In genomic region chr16:97659225-97659658, GRCm38 (mm10) we compare ENCODE assay signal across 10 mouse cellular contexts. TPM values are rescaled to one million over a fixed set of nuclear protein-coding genes. Genes with fewer than 3 reads are reported as not detected.
DNase-seq lines count a peak whose midpoint lies in the region; ATAC-seq lines count a peak whose summit lies in the region.
"Had no signal": no experiment of that assay in that cellular context is flagged by ENCODE, and none has a peak within 500 bp of the region (broad histone marks: within the 10 kb centered on the region; RNA-seq: fewer than 3 reads in every experiment).

No protein-coding gene starts in this region.

- H3K27ac ChIP-seq in hindbrain, embryonic 10.5 days = peak overlapping the region; percentile 17; the same call in 1 of the 2 replicates
- H3K27ac ChIP-seq in hindbrain, embryonic 16.5 days (ENCODE audit: low read depth, low read length) = no peak overlapping the region
- H3K27ac ChIP-seq in liver, embryonic 16.5 days (ENCODE audit: low read length) = peak overlapping the region; percentile 77
- H3K27ac ChIP-seq: left cerebral cortex, adult 2 months had no signal

- H3K9me3 ChIP-seq in hindbrain, embryonic 10.5 days = no peaks in the 10 kb centered on the region
- H3K9me3 ChIP-seq in hindbrain, embryonic 16.5 days (ENCODE audit: control insufficient read depth, low read length) = no peaks in the 10 kb centered on the region
- H3K9me3 ChIP-seq in liver, embryonic 16.5 days (replicated peaks; ENCODE audit: control insufficient read depth, low read length) = no peaks in the 10 kb centered on the region

- no peaks in the 10 kb centered on the region for H3K27me3 ChIP-seq in hindbrain, embryonic 10.5 days (ENCODE audit: insufficient read depth, poor library complexity, severe bottlenecking)
- H3K27me3 ChIP-seq in hindbrain, embryonic 16.5 days (replicated peaks; ENCODE audit: control insufficient read depth, insufficient read depth, low read length) = no peaks in the 10 kb centered on the region
- H3K27me3 ChIP-seq in liver, embryonic 16.5 days (ENCODE audit: control insufficient read depth, insufficient read depth, low read depth, low read length) = no peaks in the 10 kb centered on the region

- no peak overlapping the region for H3K4me2 ChIP-seq in hindbrain, embryonic 16.5 days (ENCODE audit: low read length)
- H3K4me2 ChIP-seq in liver, embryonic 16.5 days (ENCODE audit: low read depth, low read length) = peak overlapping the region; percentile 27; the same call in 1 of the 2 replicates

- DNase-seq in hindbrain, embryonic 10.5 days (ENCODE audit: low spot score) = peak; percentile 14
- DNase-seq in embryo, embryonic 10 days (ENCODE audit: low spot score) = peak; percentile 27
- peak; percentile 48 for DNase-seq in kidney, adult 9 months
- no peak for DNase-seq in testis, postnatal 10 days (ENCODE audit: low spot score)
- no peak for DNase-seq in spleen, postnatal 36 days (ENCODE audit: low spot score in 2 of 2)
- no peak for DNase-seq in thymus, adult 18-20 months
- DNase-seq: cerebellum, adult 9-10 months had no signal

- H3K4me3 ChIP-seq in hindbrain, embryonic 10.5 days = no peak overlapping the region
- no peak overlapping the region for H3K4me3 ChIP-seq in hindbrain, embryonic 16.5 days (ENCODE audit: low read length)
- no peak overlapping the region for H3K4me3 ChIP-seq in liver, embryonic 16.5 days (ENCODE audit: low read depth, low read length)
- H3K4me3 ChIP-seq: left cerebral cortex, adult 2 months had no signal

- WGBS in hindbrain, embryonic 10.5 days = 14% methylated on average over 1 of the region's 1 CpGs
- 10% methylated on average over 1 of the region's 1 CpGs for WGBS in hindbrain, embryonic 16.5 days
- 40% methylated on average over 1 of the region's 1 CpGs for WGBS in liver, embryonic 16.5 days (ENCODE audit: insufficient replicate concordance)

- H3K4me1 ChIP-seq in hindbrain, embryonic 10.5 days (replicated peaks) = peaks cover 13% of the 10 kb centered on the region
- no peaks in the 10 kb centered on the region for H3K4me1 ChIP-seq in hindbrain, embryonic 16.5 days (ENCODE audit: control insufficient read depth, insufficient read depth, low read depth, low read length)
- H3K4me1 ChIP-seq in liver, embryonic 16.5 days (ENCODE audit: control insufficient read depth, low read depth, low read length) = no peaks in the 10 kb centered on the region

- H3K36me3 ChIP-seq in hindbrain, embryonic 10.5 days = no peaks in the 10 kb centered on the region
- no peaks in the 10 kb centered on the region for H3K36me3 ChIP-seq in hindbrain, embryonic 16.5 days (ENCODE audit: control insufficient read depth, insufficient read depth, low read length)
- no peaks in the 10 kb centered on the region for H3K36me3 ChIP-seq in liver, embryonic 16.5 days (ENCODE audit: control insufficient read depth, insufficient read depth)

- no peak for ATAC-seq in hindbrain, embryonic 16.5 days
- ATAC-seq in liver, embryonic 16.5 days (ENCODE audit: low read depth) = peak; percentile 89

- no peak overlapping the region for H3K9ac ChIP-seq in hindbrain, embryonic 16.5 days (ENCODE audit: low read depth, low read length)
- H3K9ac ChIP-seq in liver, embryonic 16.5 days (ENCODE audit: low read depth, low read length) = no peak overlapping the region

RNA-seq across cellular contexts. Expression of gene Tmprss2, which starts 48.2 kb away (rescaled TPM):
- 0.46 and 0.50 TPM in 2 replicates for polyA plus RNA-seq in hindbrain, embryonic 10.5 days (2016; fragmentation: Nextera tagmentation; extraction: Ambion mirVana)
- 0.11 and 0.27 TPM in 2 replicates for polyA plus RNA-seq in hindbrain, embryonic 16.5 days (2015; fragmentation: Nextera tagmentation; extraction: Ambion mirVana)
- 4.2 and 4.5 TPM in 2 replicates for polyA plus RNA-seq in liver, embryonic 16.5 days (2015; fragmentation: Nextera tagmentation; extraction: Ambion mirVana)

Comparison
In these comparisons a context has a peak if more than half of its experiments do, and no peak if none do; other contexts are left out.
1. DNase-seq: peak in hindbrain, embryonic 10.5 days (single experiment), embryo, embryonic 10 days (single experiment) and kidney, adult 9 months (single experiment); none in testis, postnatal 10 days (single experiment), spleen, postnatal 36 days (0 of 2) and thymus, adult 18-20 months (0 of 2).